Mouse (Mus musculus) testis, postnatal 14 days (tissue): ENCODE data around the gene Entpd5.
A peak's percentile ranks its signal among the peaks of the same experiment; 100 is the strongest.
"Not testable (repeated sequence)": the region's sequence is repeated elsewhere in the genome, so short reads cannot be mapped to it uniquely, and the experiment has no call there.

Experiments used
- DNase-seq: peaks from one replicate; pipeline ENCODE4 v3.0.0; 2021; ENCODE audit warnings: low spot score

The Entpd5 gene

GRCm38 (mm10) chr12:84399135-84399534 is 9.7 kb downstream of the Entpd5 start:
- DNase-seq, result no peak

DNA sequence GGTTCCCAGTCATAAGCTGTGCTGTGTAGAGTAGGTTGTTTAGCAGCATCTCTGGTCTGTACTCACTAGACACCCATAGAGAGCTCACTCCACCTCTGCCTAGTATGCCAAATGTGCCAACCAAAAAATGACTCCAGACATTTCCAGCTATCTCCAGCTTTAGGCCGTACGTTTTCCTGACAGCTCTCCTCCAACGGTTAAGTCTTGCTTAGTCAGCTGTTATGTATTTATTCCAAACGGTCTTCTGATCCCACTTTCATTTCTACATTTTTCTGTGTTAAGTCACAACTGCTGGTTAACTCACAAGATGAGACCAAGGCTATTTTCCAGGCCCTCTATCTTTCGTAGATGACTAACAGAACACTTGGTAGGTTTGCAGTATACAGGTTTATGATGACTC is 10.2 kb downstream of the Entpd5 start:
- no peak for DNase-seq

DNA sequence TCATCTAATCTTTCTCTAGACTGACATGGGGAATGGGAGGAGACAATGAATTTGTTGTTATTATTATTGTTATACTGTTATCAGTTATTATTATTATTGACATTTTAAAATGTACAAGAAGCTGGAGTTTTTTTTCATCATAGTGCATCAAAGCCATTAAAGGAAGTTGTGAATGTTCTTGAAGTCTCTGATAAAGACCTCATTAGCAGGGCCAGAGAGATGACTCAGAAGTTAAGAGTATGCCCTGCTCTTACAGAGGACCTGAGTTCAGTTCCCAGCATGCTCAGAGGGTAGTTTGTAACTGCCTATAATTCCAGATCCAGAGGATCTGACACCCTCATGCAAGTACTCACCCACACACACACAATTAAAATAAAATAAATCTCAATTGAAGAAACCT is 11.1 kb downstream of the Entpd5 start:
- DNase-seq, result no peak

DNA sequence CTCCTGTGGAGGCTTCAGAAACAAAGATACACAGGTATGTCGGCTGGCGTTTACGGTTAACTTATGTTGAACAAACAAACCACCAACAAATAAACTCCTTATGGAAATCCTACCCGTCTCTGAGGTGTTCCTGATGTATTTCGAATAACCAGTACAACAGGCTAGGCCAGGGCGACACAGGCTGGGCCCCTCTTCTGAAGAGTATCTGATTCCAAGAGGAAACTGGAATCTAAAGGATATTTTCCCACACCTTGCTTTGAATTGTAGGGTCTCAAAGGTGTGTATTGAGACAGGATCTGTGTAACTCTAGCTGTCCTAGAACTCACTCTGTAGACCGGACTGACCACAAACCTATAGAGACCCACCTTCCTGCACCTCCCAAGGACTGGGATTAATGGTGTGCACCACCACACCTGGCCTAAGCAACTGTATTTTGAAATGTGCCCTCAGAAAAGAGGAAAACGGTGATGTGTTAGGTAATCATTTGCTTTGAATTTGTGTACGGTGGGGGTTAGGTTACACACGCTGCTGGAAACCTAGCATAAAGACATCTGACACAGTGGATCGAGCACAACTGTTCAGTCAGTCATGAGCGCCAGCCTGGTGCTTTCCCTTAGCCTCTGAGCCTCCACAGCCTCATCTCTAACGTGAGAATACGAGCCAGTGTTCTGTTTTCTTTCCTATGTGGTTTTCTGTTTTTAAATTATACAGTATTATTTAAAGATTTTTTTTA is 11.7 kb downstream of the Entpd5 start:
- DNase-seq, result no peak

DNA sequence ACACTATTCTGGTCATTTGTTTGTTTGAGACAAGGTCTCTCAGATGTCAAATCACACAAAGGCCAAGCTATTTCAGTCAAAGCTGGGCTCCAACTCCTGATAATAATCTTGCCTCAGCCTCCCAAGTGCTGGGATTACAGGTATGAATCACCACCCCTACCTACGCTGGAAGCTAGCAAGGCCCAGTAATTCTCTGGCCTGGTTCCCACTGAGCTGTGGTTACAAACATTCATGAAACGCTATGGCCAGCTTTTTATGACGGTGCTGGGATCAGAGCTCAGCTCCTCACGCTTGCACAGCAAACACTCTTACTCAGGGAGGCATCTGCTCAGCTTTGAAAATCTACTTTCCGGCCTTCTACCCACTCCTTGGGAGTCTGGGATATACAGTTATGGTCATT is 15.0 kb downstream of the Entpd5 start:
- DNase-seq, result no peak

- no peak for DNase-seq
Measured at GRCm38 (mm10) chr12:84392681-84393080, 16.1 kb downstream of the Entpd5 start.

GRCm38 (mm10) chr12:84390336-84390735 is 18.5 kb downstream of the Entpd5 start:
- DNase-seq, result no peak

GRCm38 (mm10) chr12:84388774-84389400 is 19.9 kb downstream of the Entpd5 start:
- DNase-seq, result no peak

- DNase-seq, result no peak
Measured at GRCm38 (mm10) chr12:84388097-84388496, 20.7 kb downstream of the Entpd5 start.

- DNase-seq, result no peak
Measured at GRCm38 (mm10) chr12:84385408-84385807, 23.4 kb downstream of the Entpd5 start.

- DNase-seq, result no peak
Measured at GRCm38 (mm10) chr12:84384644-84385081, 24.2 kb downstream of the Entpd5 start.

- DNase-seq, result no peak
Measured at GRCm38 (mm10) chr12:84382369-84382768, 26.5 kb downstream of the Entpd5 start.

DNA sequence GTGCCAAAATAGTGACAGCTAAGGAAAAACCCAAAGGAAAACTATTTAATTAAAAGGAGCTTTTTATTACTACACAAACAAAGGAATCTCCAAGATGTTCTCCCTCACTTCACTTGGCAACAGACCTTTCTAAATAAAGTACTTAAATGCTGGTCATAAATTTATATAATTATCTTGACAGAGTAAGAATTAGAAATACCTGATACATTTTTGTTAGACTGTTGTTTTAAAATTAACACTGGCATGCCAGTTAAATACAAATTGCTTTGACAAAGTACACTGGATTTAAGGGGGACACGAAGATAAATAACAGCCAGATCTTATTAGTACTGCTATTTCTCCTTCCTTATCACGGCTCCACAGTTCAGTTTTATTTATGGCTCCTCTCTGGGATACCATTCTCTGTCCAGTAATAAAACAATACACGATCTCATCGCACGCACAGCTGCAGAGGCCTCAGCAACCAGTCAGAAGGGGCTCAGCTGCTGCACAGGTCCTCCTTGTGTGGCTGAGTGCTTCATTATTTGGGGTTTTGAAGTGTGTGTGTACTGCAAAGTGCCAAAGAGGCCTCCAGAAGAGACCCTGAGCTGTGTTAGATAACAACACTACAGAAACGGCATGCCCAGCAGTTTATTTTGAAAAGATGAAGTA is 34.9 kb downstream of the Entpd5 start:
- DNase-seq, result no peak

- DNase-seq, result no peak
Measured at GRCm38 (mm10) chr12:84371647-84372046, 37.2 kb downstream of the Entpd5 start.

DNA sequence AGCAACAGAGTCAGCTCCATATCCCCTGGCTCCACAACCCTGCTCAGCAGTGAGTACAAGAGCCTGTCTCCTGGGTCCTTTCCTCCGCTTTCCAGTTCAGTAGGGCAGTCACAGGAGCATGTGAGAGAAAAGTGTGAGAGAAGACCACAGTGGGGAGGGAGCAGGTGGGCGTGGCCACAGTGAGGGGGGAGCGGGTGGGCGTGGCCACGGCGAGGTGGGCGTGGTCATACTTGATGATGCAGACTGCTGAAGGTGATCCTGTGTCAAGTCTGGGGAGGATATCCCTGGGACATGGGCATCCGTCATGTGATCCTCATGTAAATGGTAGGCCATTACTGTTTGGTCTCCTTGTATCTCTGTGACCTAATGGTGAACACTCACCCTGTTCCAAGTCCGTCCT is 41.9 kb downstream of the Entpd5 start:
- DNase-seq, result no peak

DNA sequence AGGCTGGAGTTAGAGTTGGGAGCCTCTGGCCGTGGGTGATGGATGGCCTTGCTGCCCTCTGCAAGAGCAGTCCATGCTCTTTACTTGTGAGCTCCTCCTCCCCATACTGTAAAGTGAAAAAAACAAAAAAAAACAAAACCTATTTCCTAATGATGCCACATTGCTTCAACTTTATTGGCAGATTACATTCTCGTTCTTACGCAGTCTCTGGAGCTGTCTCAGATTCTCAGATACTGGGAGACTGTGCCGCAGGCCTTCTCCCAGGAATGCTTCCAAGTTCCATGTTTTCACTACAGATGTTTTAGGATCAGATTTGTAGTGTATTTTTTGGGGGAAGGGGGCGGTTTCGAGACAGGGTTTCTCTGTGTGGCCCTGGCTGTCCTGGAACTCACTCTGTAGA is 43.7 kb downstream of the Entpd5 start:
- no peak for DNase-seq

GRCm38 (mm10) chr12:84364291-84364690 is 44.5 kb downstream of the Entpd5 start:
- no peak for DNase-seq

- no peak for DNase-seq
Measured at GRCm38 (mm10) chr12:84362872-84363271, 46.0 kb downstream of the Entpd5 start.

DNA sequence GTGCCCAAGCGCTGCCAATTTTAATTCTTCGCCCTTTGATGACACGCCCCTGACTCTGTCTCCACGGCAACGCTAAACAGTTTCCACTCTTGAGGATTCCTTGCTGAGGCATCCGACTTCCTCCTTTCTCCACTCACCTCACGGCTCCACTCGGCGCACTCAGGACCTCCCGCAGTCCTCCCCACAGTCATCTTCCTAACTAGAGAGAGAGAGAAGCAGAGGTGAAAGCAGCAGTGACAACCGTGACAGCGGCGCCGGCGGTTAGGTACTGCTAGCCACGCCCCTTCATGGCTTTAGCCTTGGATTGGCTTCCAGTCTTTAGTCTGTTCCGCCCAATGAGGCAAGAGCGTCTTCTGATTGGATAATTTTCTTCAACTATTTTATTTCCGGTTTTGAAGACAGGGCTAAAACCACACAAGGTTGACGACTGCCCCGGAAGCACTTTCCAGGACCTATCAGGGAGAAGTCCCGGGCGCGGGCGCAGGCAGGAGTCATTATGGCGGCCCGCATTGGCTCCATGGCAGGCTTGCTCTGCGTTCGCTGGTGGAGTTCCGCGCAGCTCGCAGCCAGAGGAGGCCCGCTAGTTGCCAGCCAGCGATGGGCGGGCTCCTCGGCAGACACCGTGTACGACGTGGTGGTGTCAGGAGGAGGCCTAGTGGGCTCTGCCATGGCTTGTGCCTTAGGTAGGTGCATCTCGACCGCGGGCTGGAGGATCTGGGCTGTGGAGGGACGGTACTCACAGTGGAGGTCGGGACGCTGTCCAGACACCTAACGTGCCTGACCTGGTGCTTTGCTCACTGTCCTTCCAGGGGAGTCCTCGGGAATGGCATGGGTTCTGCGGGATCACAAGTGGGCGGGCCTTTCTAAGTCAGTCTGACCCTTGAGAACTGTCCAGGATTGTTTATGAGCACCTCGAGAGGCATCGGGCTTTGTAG is 47.0 kb downstream of the Entpd5 start, which contains the start of the genes Coq6 and Fam161b:
TSS of gene Coq6 (plus strand) at position 103 of the 935 bp plus-strand sequence.
TSS of gene Fam161b (minus strand) at position 279 of the 935 bp plus-strand sequence.
- DNase-seq, result peak; percentile 95

- DNase-seq, result not testable (repeated sequence)
Measured at GRCm38 (mm10) chr12:84358699-84359098, 50.1 kb downstream of the Entpd5 start.

GRCm38 (mm10) chr12:84347192-84347591 is 61.6 kb downstream of the Entpd5 start:
- DNase-seq, result no peak
